Mouse (Mus musculus): ENCODE results near the gene Il4ra. TPM values are rescaled to one million over a fixed set of nuclear protein-coding genes. Genes with fewer than 3 reads are reported as not detected.
A peak's percentile ranks its signal among the peaks of the same experiment; 100 is the strongest.

Il4ra gene
- total and polyA plus RNA-seq, 3 experiments = 18.2 to 27.4 (median 26.4) TPM

DNA sequence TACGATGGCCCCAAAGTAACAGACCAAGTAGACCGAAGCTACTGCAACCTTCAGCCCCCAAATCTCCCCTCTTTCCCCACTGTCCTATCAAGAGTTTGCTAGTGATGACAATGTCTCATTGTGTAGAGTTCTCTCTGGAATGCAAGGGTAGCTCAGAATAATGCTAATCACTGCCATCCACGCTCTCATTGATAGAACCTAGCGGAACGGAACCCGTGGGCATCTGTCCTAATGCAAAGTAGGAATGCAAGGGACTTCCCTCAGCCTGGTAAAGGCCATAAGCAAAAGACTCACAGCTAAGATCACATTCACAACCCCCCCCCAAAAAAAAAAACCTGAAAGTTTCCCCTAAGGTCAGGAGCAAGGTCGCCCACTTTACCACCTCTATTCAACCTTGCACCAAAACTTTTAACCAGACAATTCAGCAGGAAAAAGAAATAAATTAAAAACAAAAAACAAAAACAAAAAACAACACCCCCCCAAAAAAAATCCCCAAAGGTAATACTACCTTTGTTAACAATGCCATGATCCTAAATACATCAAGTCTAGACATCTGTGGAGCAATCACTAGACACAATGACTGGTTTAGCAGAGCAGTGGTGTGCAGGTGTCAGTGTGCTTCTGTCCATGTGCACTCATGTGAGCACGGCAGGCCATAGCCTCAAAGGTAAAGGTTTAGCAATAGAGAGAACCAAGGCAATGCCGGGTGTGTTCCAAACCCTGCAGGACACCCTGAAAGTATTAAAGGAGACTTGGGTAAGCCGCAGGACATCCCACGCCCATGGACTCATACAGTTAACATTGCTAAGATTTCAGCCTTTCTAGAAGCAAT, 45.8 kb downstream of the Il4ra start:
- no peaks in the 10 kb centered on the region for H3K27me3 ChIP-seq (replicated peaks)
- H3K27ac ChIP-seq (ENCODE audit: insufficient read depth, low read depth) = peak overlapping the region; percentile 96
- dilution Hi-C loops (cut with MboI; ENCODE audit: extremely low pct_ligation_motif_present, extremely low pct_unique_long_range_greater_than_20kb, low sequenced_read_pairs) (no loop called here), in situ Hi-C loops (cut with MboI; ENCODE audit: low pct_ligation_motif_present, low pct_unique_long_range_greater_than_20kb, low sequenced_read_pairs) (no loop called here)
- peak overlapping the region; percentile 66 for H3K9ac ChIP-seq (ENCODE audit: insufficient read depth, low read depth)
- peaks cover 46 to 92% of the 10 kb centered on the region in 2 experiments for H3K4me1 ChIP-seq (ENCODE audit: control insufficient read depth in 1 of 2, insufficient read depth in 2 of 2)
- no peaks in the 10 kb centered on the region for H3K36me3 ChIP-seq (replicated peaks in 1 of 2; ENCODE audit: control insufficient read depth in 1 of 2, insufficient read depth in 1 of 2, low read length in 1 of 2)
- peak overlapping the region in 2 of 3 experiments; percentile 7 to 21 for H3K4me3 ChIP-seq (replicated peaks in 1 of 3; ENCODE audit: low read depth in 2 of 3, low read length in 2 of 3, poor library complexity in 1 of 3)
- peak overlapping the region; percentile 76 for H3K4me2 ChIP-seq (ENCODE audit: insufficient read depth, low read depth, poor library complexity, severe bottlenecking)
- H3K9me3 ChIP-seq (replicated peaks; ENCODE audit: low read length) = no peaks in the 10 kb centered on the region
- H3K79me2 ChIP-seq (replicated peaks; ENCODE audit: control insufficient read depth, extremely low read depth, insufficient read depth, poor library complexity, severe bottlenecking) = no peaks in the 10 kb centered on the region
- TF ChIP-seq MEF2A (IDR thresholded peaks at IDR 0.05; ENCODE audit: borderline replicate concordance, low read depth, low read length) = peak; percentile 10; the same call in 1 of the 2 replicates
- no peak for TF ChIP-seq ELF1 (IDR thresholded peaks at IDR 0.05; ENCODE audit: low read depth, low read length)
- TF ChIP-seq GABPA (IDR thresholded peaks at IDR 0.05; ENCODE audit: insufficient replicate concordance, low read depth, low read length) = no peak
- TF ChIP-seq MAX (IDR thresholded peaks at IDR 0.05; ENCODE audit: low read length) = peak; percentile 76
- TF ChIP-seq CHD1 (IDR thresholded peaks at IDR 0.05; ENCODE audit: low read depth, low read length) = peak; percentile 91; the same call in 1 of the 2 replicates
- TF ChIP-seq JUND (conservative IDR thresholded peaks at IDR 0.05; ENCODE audit: low read depth, low read length) = no peak
- TF ChIP-seq BHLHE40 (IDR thresholded peaks at IDR 0.05; ENCODE audit: low read depth, low read length) = peak; percentile 93
- TF ChIP-seq USF1 (IDR thresholded peaks at IDR 0.05; ENCODE audit: low read depth, low read length) = no peak
- peak; percentile 68 for TF ChIP-seq EP300 (IDR thresholded peaks at IDR 0.05; ENCODE audit: low read length)
- TF ChIP-seq HCFC1 (IDR thresholded peaks at IDR 0.05; ENCODE audit: low read depth, low read length) = peak; percentile 23; the same call in 1 of the 2 replicates
- 0 out of 2 replicates have a peak, but pooled peaks have one; percentile 14 for TF ChIP-seq MAFK (IDR thresholded peaks at IDR 0.05; ENCODE audit: insufficient replicate concordance, low read length)
- peak; percentile 71 for TF ChIP-seq SIN3A (IDR thresholded peaks at IDR 0.05; ENCODE audit: low read length)
- TF ChIP-seq TBP (conservative IDR thresholded peaks at IDR 0.05; ENCODE audit: low read depth, low read length) = no peak
- TF ChIP-seq MYC (IDR thresholded peaks at IDR 0.05; ENCODE audit: low read depth, low read length) = peak; percentile 81
- TF ChIP-seq NELFE (IDR thresholded peaks at IDR 0.05; ENCODE audit: low read depth, low read length) = no peak
- TF ChIP-seq JUN (IDR thresholded peaks at IDR 0.05; ENCODE audit: insufficient read depth, low read depth, low read length) = no peak
- TF ChIP-seq MXI1 (IDR thresholded peaks at IDR 0.05; ENCODE audit: low read depth, low read length) = peak; percentile 50; the same call in 1 of the 2 replicates
- TF ChIP-seq RAD21 (IDR thresholded peaks at IDR 0.05; ENCODE audit: low read depth, low read length) = no peak
- TF ChIP-seq POLR2AphosphoS2 (IDR thresholded peaks at IDR 0.05; ENCODE audit: low read depth, low read length) = no peak
- peak; percentile 45; the same call in 1 of the 2 replicates for TF ChIP-seq IRF4 (IDR thresholded peaks at IDR 0.05; ENCODE audit: low read depth, low read length)
- TF ChIP-seq ZNF384 (IDR thresholded peaks at IDR 0.05; ENCODE audit: low read depth, low read length) = peak; percentile 89
- TF ChIP-seq TCF12 (IDR thresholded peaks at IDR 0.05; ENCODE audit: low read depth, low read length) = peak; percentile 51; the same call in 1 of the 2 replicates
- no peak for TF ChIP-seq USF2 (conservative IDR thresholded peaks at IDR 0.05; ENCODE audit: low read depth, low read length)
- TF ChIP-seq UBTF (IDR thresholded peaks at IDR 0.05; ENCODE audit: low read depth, low read length) = no peak
- TF ChIP-seq KAT2A (IDR thresholded peaks at IDR 0.05; ENCODE audit: insufficient replicate concordance, low read length) = no peak
- no peak for TF ChIP-seq NRF1 (IDR thresholded peaks at IDR 0.05; ENCODE audit: low read depth, low read length)
- TF ChIP-seq ZC3H11A (IDR thresholded peaks at IDR 0.05; ENCODE audit: low read depth, low read length) = no peak
- TF ChIP-seq RCOR1 (conservative IDR thresholded peaks at IDR 0.05; ENCODE audit: low read depth, low read length) = peak; percentile 30; the same call in 1 of the 2 replicates
- no peak for TF ChIP-seq SMC3 (IDR thresholded peaks at IDR 0.05; ENCODE audit: low read depth, low read length)
- TF ChIP-seq CHD2 (IDR thresholded peaks at IDR 0.05; ENCODE audit: low read length) = peak; percentile 36; the same call in 1 of the 2 replicates
- TF ChIP-seq POLR2A (IDR thresholded peaks at IDR 0.05; ENCODE audit: low read depth, low read length) = peak; percentile 8; the same call in 1 of the 2 replicates
- peak; percentile 86 for TF ChIP-seq MAZ (IDR thresholded peaks at IDR 0.05; ENCODE audit: low read depth, low read length)
- TF ChIP-seq E2F4 (IDR thresholded peaks at IDR 0.05; ENCODE audit: insufficient replicate concordance, low read depth, low read length) = no peak
- TF ChIP-seq CTCF (conservative IDR thresholded peaks at IDR 0.05 in 1 of 2, IDR thresholded peaks at IDR 0.05 in 1 of 2; ENCODE audit: low read depth in 2 of 2, low read length in 2 of 2) = no peak
- no peak for TF ChIP-seq PAX5 (IDR thresholded peaks at IDR 0.05; ENCODE audit: low read length)
- no peak for TF ChIP-seq ZMIZ1 (IDR thresholded peaks at IDR 0.05; ENCODE audit: low read depth, low read length)
- no peak for TF ChIP-seq ZKSCAN1 (IDR thresholded peaks at IDR 0.05; ENCODE audit: borderline replicate concordance, low read depth, low read length)
- TF ChIP-seq ETS1 (conservative IDR thresholded peaks at IDR 0.05; ENCODE audit: low read depth, low read length) = peak; percentile 44
- DNase-seq (ENCODE audit: extremely low read depth) = peak; percentile 53
